Mouse (Mus musculus) NIH3T3 (cell line): ENCODE measurements around the gene Mlana.

Experiments
- DNase-seq: peaks from one replicate; pipeline ENCODE4 v3.0.0-alpha.2; 2012; ENCODE audit warnings: low read depth

Mlana gene

GRCm38 (mm10) chr19:29697245-29697874 lies at the start of gene Mlana:
Gene Mlana, plus strand, starts transcription at chr19:29697824.
- peak; percentile 32 for DNase-seq

- no peak for DNase-seq
Observed at GRCm38 (mm10) chr19:29648550-29648914, 49.1 kb upstream of the Mlana start.

GRCm38 (mm10) chr19:29649683-29650082 lies 47.9 kb upstream of the Mlana start:
- no peak for DNase-seq

- DNase-seq: peak; percentile 69
Observed at GRCm38 (mm10) chr19:29653768-29654265, 43.8 kb upstream of the Mlana start.

GRCm38 (mm10) chr19:29655148-29655547 lies 42.5 kb upstream of the Mlana start:
- no peak for DNase-seq

GRCm38 (mm10) chr19:29656029-29656428 lies 41.6 kb upstream of the Mlana start:
- DNase-seq: no peak

GRCm38 (mm10) chr19:29656620-29657019 lies 41.0 kb upstream of the Mlana start:
- peak; percentile 48 for DNase-seq

- no peak for DNase-seq
Observed at GRCm38 (mm10) chr19:29657033-29657432, 40.6 kb upstream of the Mlana start.

GRCm38 (mm10) chr19:29657558-29657957 lies 40.1 kb upstream of the Mlana start:
- DNase-seq: no peak

- peak; percentile 55 for DNase-seq
Observed at GRCm38 (mm10) chr19:29658836-29659235, 38.8 kb upstream of the Mlana start.

- DNase-seq: peak; percentile 73
Observed at GRCm38 (mm10) chr19:29659705-29660104, 37.9 kb upstream of the Mlana start.

- no peak for DNase-seq
Observed at GRCm38 (mm10) chr19:29660835-29661764, 36.5 kb upstream of the Mlana start.

- no peak for DNase-seq
Observed at GRCm38 (mm10) chr19:29661974-29662580, 35.5 kb upstream of the Mlana start.

GRCm38 (mm10) chr19:29663780-29664179 lies 33.8 kb upstream of the Mlana start:
- no peak for DNase-seq

GRCm38 (mm10) chr19:29664934-29665333 lies 32.7 kb upstream of the Mlana start:
- DNase-seq: no peak

- no peak for DNase-seq
Observed at GRCm38 (mm10) chr19:29666164-29666563, 31.5 kb upstream of the Mlana start.

GRCm38 (mm10) chr19:29666965-29667594 lies 30.5 kb upstream of the Mlana start:
- peak; percentile 65 for DNase-seq

- DNase-seq: no peak
Observed at GRCm38 (mm10) chr19:29668135-29668534, 29.5 kb upstream of the Mlana start.

GRCm38 (mm10) chr19:29670247-29670646 lies 27.4 kb upstream of the Mlana start:
- peak; percentile 73 for DNase-seq

- DNase-seq: no peak
Observed at GRCm38 (mm10) chr19:29671160-29671559, 26.5 kb upstream of the Mlana start.

- DNase-seq: no peak
Observed at GRCm38 (mm10) chr19:29672660-29673059, 25.0 kb upstream of the Mlana start.

- DNase-seq: no peak
Observed at GRCm38 (mm10) chr19:29674946-29675345, 22.7 kb upstream of the Mlana start.
